Mouse (Mus musculus): ENCODE measurements around the gene Ost4. TPM values are rescaled to one million over a fixed set of nuclear protein-coding genes. Genes with fewer than 3 reads are reported as not detected.

Gene Ost4
- polyA plus RNA-seq, 1 experiment from 2014 or later = 303 TPM

DNA sequence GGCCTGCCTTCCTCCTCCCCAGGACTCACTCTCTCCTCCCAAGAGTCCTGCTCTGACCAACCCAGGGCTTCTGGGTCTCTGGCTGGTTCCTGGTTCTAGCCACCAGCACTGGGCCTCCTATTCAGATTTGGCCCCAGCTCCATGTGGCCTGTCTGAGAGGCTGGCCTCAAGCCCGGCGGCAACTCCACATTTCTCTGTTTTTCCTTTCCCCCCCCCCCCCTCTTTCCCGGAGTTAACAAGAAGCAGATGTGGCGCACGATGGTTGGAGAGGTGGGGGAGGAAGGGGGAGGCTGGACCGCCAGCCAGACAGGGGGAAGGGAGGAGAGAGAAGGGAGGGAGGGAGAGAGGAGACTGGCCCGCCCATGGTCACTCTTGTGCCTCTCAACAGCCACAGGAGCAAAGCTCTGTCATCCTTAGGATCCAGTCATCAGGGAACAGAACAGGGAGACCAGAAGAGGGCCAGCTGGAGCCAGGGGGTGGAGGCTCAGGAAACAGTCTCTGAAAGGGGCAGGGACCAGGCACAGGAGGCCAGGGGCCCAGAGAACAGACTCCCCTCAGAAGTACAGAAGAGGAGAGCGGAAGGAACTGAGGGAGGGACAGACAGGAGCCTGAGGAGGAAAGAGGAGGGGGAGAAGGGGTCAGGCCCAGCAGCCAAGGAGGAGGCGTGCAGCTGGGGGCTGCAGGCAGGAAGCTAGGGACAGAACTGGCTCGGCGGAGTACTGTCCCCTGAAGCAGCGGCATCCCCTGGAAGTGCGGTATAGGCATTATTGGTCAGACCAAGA lies 5.7 kb upstream of the Ost4 start, which contains the start of gene Emilin1:
TSS of gene Emilin1 (plus strand) at position 343 of the 782 bp plus-strand sequence.
- Histone ChIP-seq H3K4me1 (peaks cover 41% of the 10 kb centered on the region), H3K36me3 (peaks cover 5% of the 10 kb centered on the region; the same call in 1 of the 2 replicates), H3K9ac (peak within 1 kb of the TSS; percentile 55), H3K27ac (peak within 1 kb of the TSS; percentile 86), H3K4me3 (peak within 1 kb of the TSS; percentile 31), H3K4me2 (replicated peaks) (peak within 1 kb of the TSS; percentile 46), H3K27me3 (no peaks in the 10 kb centered on the region), H3K9me3 (replicated peaks) (no peaks in the 10 kb centered on the region)
- no peak for ATAC-seq (ENCODE audit: low FRiP score)
- WGBS = 35% methylated on average over 9 of the region's 13 CpGs

GRCm38 (mm10) chr5:30912156-30912555 lies 4.6 kb upstream of the Ost4 start:
- 66% methylated on average over 5 of the region's 5 CpGs for WGBS
- H3K36me3 ChIP-seq = no peaks in the 10 kb centered on the region
- no peaks in the 10 kb centered on the region for H3K27me3 ChIP-seq
- no peak for ATAC-seq (ENCODE audit: low FRiP score)
- peaks cover 46% of the 10 kb centered on the region for H3K4me1 ChIP-seq
- no peak overlapping the region for H3K9ac ChIP-seq
- H3K4me2 ChIP-seq (replicated peaks) = no peak overlapping the region
- no peaks in the 10 kb centered on the region for H3K9me3 ChIP-seq (replicated peaks)
- no peak overlapping the region for H3K4me3 ChIP-seq
- peak overlapping the region; percentile 86 for H3K27ac ChIP-seq

- Histone ChIP-seq H3K4me1 (peaks cover 55% of the 10 kb centered on the region), H3K36me3 (peaks cover 8% of the 10 kb centered on the region)
- ATAC-seq (ENCODE audit: low FRiP score) = no peak
These were observed 2.9 kb upstream of the Ost4 start for GRCm38 (mm10) chr5:30910481-30910880.

DNA sequence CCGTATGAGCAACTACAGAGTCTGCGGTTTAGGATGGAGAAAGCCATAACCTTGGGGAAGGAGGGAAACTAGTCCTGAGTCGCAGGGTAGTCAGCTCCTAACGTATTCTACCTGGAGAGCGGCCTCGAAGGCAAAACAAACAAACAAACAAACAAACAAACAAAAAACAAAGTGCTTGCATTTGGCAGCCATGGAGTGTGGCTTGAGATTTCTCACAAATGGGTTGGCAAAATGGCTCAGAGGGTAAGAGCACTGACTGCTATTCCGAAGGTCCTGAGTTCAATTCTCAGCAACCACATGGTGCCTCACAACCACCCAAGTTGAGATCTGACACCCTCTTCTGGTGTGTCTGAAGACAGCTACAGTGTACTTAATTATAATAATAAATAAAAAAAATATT lies 2.3 kb upstream of the Ost4 start:
- Histone ChIP-seq H3K4me3 (no peak overlapping the region), H3K9me3 (replicated peaks) (no peaks in the 10 kb centered on the region), H3K4me2 (replicated peaks) (no peak overlapping the region), H3K9ac (no peak overlapping the region), H3K4me1 (peaks cover 55% of the 10 kb centered on the region), H3K27me3 (no peaks in the 10 kb centered on the region), H3K27ac (no peak overlapping the region), H3K36me3 (peaks cover 14% of the 10 kb centered on the region)
- ATAC-seq (ENCODE audit: low FRiP score) = no peak
- WGBS = 87% methylated on average over 7 of the region's 7 CpGs

More at GRCm38 (mm10) chr5:30910481-30910880, 2.9 kb upstream of the Ost4 start:
- Histone ChIP-seq H3K4me2 (replicated peaks) (no peak overlapping the region), H3K27me3 (no peaks in the 10 kb centered on the region), H3K9ac (no peak overlapping the region), H3K9me3 (replicated peaks) (no peaks in the 10 kb centered on the region), H3K4me3 (no peak overlapping the region), H3K27ac (peak overlapping the region; percentile 2; the same call in 1 of the 2 replicates)

DNA sequence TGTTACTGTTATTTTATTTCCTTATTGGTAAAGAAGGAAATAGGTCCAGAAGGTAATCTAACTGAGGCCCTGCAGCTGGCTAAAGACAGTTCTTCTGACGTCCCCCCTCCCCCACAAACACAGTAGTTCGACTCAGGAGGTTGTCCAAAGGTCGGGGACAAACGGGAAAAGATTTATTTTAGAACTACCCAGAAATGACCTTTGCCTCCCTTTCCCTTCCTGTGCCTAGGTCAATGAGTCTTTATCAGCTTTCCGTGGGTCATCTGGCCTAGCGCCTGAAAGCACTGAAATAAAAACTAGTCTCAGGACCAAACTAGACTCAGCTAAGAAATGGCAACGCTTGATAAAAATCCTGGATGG lies 1.7 kb upstream of the Ost4 start:
- WGBS = 60% methylated on average over 7 of the region's 7 CpGs
- Histone ChIP-seq H3K27me3 (no peaks in the 10 kb centered on the region), H3K36me3 (peaks cover 20% of the 10 kb centered on the region), H3K9me3 (replicated peaks) (no peaks in the 10 kb centered on the region), H3K4me3 (no peak overlapping the region), H3K27ac (peak overlapping the region; percentile 88), H3K4me2 (replicated peaks) (no peak overlapping the region; the same call in 1 of the 2 replicates), H3K9ac (no peak overlapping the region), H3K4me1 (peaks cover 54% of the 10 kb centered on the region)
- no peak for ATAC-seq (ENCODE audit: low FRiP score)

GRCm38 (mm10) chr5:30908426-30909299 lies 1.1 kb upstream of the Ost4 start:
- WGBS = 51% methylated on average over 13 of the region's 13 CpGs

GRCm38 (mm10) chr5:30901860-30902259 lies 5.7 kb downstream of the Ost4 start:
- ATAC-seq (ENCODE audit: low FRiP score) = no peak
- no peak overlapping the region for H3K9ac ChIP-seq
- no peak overlapping the region for H3K27ac ChIP-seq
- 96% methylated on average over 5 of the region's 5 CpGs for WGBS
- peaks cover 24% of the 10 kb centered on the region for H3K4me1 ChIP-seq
- no peaks in the 10 kb centered on the region for H3K27me3 ChIP-seq
- H3K36me3 ChIP-seq = peaks cover 68% of the 10 kb centered on the region
- H3K9me3 ChIP-seq (replicated peaks) = no peaks in the 10 kb centered on the region
- H3K4me3 ChIP-seq = no peak overlapping the region
- H3K4me2 ChIP-seq (replicated peaks) = no peak overlapping the region

More at GRCm38 (mm10) chr5:30908426-30909299, 1.1 kb upstream of the Ost4 start:
- peak overlapping the region; percentile 71; the same call in 1 of the 2 replicates for H3K9ac ChIP-seq
- peak overlapping the region; percentile 94 for H3K4me2 ChIP-seq (replicated peaks)
- peaks cover 26% of the 10 kb centered on the region for H3K36me3 ChIP-seq
- no peak for ATAC-seq (ENCODE audit: low FRiP score)
- H3K9me3 ChIP-seq (replicated peaks) = no peaks in the 10 kb centered on the region
- peak overlapping the region; percentile 65 for H3K4me3 ChIP-seq
- no peaks in the 10 kb centered on the region for H3K27me3 ChIP-seq
- H3K4me1 ChIP-seq = peaks cover 48% of the 10 kb centered on the region
- peak overlapping the region; percentile 88 for H3K27ac ChIP-seq

DNA sequence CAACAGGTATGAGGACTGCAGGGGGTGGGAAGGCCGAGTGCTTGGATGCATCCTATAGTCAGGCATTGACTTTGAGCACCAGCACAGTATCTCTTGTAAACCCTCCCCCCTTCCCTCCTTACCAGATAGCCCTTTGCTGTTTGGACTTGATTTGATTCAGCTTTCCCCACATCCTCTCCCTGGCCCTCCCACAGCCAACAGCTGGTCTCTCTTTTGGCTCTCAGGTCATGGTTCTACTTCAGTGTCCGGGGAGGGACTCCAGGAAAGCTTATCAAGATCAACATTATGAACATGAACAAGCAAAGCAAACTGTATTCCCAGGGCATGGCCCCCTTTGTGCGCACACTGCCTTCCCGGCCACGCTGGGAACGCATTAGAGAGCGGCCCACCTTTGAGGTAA lies 17.2 kb downstream of the Ost4 start:
- Histone ChIP-seq H3K4me2 (replicated peaks) (peak overlapping the region; percentile 69), H3K4me1 (peaks cover 18% of the 10 kb centered on the region), H3K27me3 (no peaks in the 10 kb centered on the region), H3K27ac (0 out of 2 replicates have a peak overlapping the region, but pooled peaks have one; percentile 97), H3K9me3 (replicated peaks) (no peaks in the 10 kb centered on the region), H3K9ac (peak overlapping the region; percentile 88), H3K36me3 (peaks cover 50% of the 10 kb centered on the region), H3K4me3 (peak overlapping the region; percentile 79)
- WGBS = 88% methylated on average over 7 of the region's 7 CpGs
- no peak for ATAC-seq (ENCODE audit: low FRiP score)

GRCm38 (mm10) chr5:30889088-30889754 lies 18.4 kb downstream of the Ost4 start:
- peak; percentile 61 for ATAC-seq (ENCODE audit: low FRiP score)
- H3K4me3 ChIP-seq = peak overlapping the region; percentile 79
- peak overlapping the region; percentile 97 for H3K27ac ChIP-seq
- H3K4me2 ChIP-seq (replicated peaks) = peak overlapping the region; percentile 69
- 2% methylated on average over 38 of the region's 42 CpGs for WGBS
- H3K9me3 ChIP-seq (replicated peaks) = no peaks in the 10 kb centered on the region
- H3K36me3 ChIP-seq = peaks cover 38% of the 10 kb centered on the region
- H3K4me1 ChIP-seq = peaks cover 18% of the 10 kb centered on the region
- peak overlapping the region; percentile 88 for H3K9ac ChIP-seq
- H3K27me3 ChIP-seq = no peaks in the 10 kb centered on the region

GRCm38 (mm10) chr5:30888337-30889087 lies 19.1 kb downstream of the Ost4 start, which contains the start of gene Agbl5:
TSS of gene Agbl5 (plus strand) at chr5:30888694.
- peak within 1 kb of the TSS; percentile 79 for H3K4me3 ChIP-seq
- peaks cover 18% of the 10 kb centered on the region for H3K4me1 ChIP-seq
- peak within 1 kb of the TSS; percentile 69 for H3K4me2 ChIP-seq (replicated peaks)
- under 1% methylated on average over 42 of the region's 42 CpGs for WGBS
- ATAC-seq (ENCODE audit: low FRiP score) = peak; percentile 94
- peak within 1 kb of the TSS; percentile 88 for H3K9ac ChIP-seq
- H3K36me3 ChIP-seq = peaks cover 31% of the 10 kb centered on the region
- no peaks in the 10 kb centered on the region for H3K9me3 ChIP-seq (replicated peaks)
- H3K27ac ChIP-seq = peak within 1 kb of the TSS; percentile 97
- H3K27me3 ChIP-seq = no peaks in the 10 kb centered on the region

- peak overlapping the region; percentile 79 for H3K4me3 ChIP-seq
- H3K9me3 ChIP-seq (replicated peaks) = no peaks in the 10 kb centered on the region
- H3K27ac ChIP-seq = peak overlapping the region; percentile 97
- ATAC-seq (ENCODE audit: low FRiP score) = peak; percentile 84
- no peaks in the 10 kb centered on the region for H3K27me3 ChIP-seq
- H3K4me1 ChIP-seq = peaks cover 18% of the 10 kb centered on the region
- H3K9ac ChIP-seq = peak overlapping the region; percentile 63
- under 1% methylated on average over 28 of the region's 28 CpGs for WGBS
- peak overlapping the region; percentile 69 for H3K4me2 ChIP-seq (replicated peaks)
- H3K36me3 ChIP-seq = peaks cover 25% of the 10 kb centered on the region
These were observed 19.7 kb downstream of the Ost4 start for GRCm38 (mm10) chr5:30887858-30888336.

All from hindbrain, embryonic 12.5 days (tissue).